Mouse (Mus musculus): ENCODE results near the gene Camkmt.

Gene Camkmt

GRCm38 (mm10) chr17:85090120-85091099, at the start of gene Camkmt, which contains the start of gene Prepl:
TSS of gene Camkmt (plus strand) at chr17:85090552.
TSS of gene Prepl (minus strand) at chr17:85090241.
- peak; percentile 92 for DNase-seq

- no peak for DNase-seq
Observed at GRCm38 (mm10) chr17:85040913-85041312, 49.4 kb upstream of the Camkmt start.

GRCm38 (mm10) chr17:85042419-85042818, 47.9 kb upstream of the Camkmt start:
- DNase-seq: no peak

DNA sequence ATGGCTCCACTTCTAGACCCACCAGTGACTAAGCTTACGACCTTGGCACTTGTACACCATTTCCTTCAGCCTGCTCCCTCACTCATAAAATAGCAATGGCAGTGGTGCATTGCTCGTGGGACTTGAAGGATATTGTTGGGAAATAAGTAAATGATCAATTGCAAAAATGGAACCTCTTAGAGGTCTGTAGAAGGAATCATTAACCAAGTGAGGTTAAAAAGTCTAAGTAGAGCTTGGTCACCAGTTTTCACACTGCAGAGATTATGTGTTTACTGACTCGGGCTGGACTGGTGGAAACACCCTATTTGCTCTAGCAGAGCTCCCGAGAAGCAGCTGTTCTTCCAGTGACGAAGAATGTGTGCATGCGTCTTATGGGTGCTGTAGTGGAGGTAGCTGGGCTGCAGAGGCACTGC, 46.9 kb upstream of the Camkmt start:
- DNase-seq: no peak

- DNase-seq: no peak
Observed at GRCm38 (mm10) chr17:85044466-85044865, 45.9 kb upstream of the Camkmt start.

- DNase-seq: no peak
Observed at GRCm38 (mm10) chr17:85045160-85045559, 45.2 kb upstream of the Camkmt start.

DNA sequence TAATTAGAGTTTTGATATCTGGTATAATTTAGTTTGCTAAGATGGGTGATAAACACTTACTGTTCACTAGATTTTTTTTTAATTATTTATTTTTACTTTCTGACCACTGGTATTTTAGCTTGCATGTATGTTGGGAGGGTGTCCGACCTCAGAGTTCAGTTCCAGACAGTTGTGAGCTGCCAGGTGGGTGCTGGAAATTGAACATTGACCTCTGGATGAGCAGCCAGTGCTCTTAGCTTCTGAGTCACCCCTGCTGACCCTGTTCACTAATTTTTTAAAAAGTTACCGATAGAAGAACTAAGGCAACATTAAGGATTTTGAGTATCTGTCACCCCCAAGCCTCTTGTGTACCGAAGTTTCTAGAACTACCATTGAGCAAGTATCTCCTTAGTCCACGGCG, 42.0 kb upstream of the Camkmt start:
- DNase-seq: no peak

DNA sequence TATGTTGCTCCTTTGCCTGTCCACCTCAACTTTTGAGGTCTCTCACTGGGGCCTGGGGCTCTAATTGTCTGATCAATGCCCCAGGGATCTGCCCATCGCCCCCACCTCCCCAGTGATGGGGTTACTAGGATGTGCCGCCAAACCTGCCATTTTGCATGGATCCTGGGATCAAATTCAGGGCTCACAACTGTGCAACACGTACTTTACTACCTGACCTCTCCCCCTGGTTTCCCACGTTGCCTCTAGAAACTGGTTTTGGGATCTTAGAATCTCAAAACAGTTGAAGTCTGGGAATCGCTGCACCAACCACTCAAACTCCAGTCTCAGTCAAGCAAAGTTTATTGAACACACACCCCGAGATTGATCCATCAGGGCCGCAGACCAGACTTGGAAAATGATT, 32.1 kb upstream of the Camkmt start:
- DNase-seq: no peak

- no peak for DNase-seq
Observed at GRCm38 (mm10) chr17:85059136-85059535, 31.2 kb upstream of the Camkmt start.

DNA sequence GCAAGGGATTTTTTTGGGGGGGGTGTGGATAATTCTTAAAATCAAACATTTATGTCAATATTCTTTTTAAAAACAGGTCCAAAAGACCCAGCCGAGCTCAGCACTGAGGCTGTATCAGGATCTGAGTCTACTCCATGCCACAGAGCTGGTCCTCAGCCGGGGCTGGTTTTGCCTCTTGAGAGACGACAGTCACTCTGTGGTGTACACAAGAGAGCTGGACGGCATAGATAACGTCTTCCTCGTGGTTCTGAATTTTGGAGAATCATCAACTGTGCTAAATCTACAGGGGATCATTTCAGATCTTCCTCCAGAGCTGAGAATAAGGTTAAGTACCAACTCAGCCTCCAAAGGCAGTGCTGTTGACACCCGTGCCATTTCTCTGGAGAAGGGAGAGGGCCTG, 26.8 kb upstream of the Camkmt start:
- DNase-seq: no peak

GRCm38 (mm10) chr17:85067331-85067730, 23.0 kb upstream of the Camkmt start:
- DNase-seq: no peak

GRCm38 (mm10) chr17:85070658-85071057, 19.7 kb upstream of the Camkmt start:
- DNase-seq: no peak

GRCm38 (mm10) chr17:85071088-85071775, 19.1 kb upstream of the Camkmt start:
- peak; percentile 39 for DNase-seq

DNA sequence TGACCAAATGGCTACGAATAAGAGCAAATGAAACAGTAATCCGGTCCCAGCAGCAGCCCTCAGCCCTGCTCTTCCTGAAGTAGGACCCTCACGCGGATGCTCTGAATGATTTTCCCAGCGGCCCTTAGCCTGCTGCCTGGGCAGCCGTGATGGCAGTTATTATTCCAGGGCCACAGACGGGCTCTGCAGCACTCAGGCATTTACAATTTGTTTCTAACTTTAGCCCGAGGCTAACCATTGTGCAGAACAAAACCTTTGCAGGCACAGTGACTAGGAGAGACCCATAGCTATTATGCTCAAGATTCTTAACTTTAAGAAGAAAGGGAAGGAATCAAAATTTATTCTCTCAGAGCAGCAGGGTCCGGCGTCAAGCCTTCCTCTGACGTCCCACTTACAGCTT, 18.0 kb upstream of the Camkmt start:
- DNase-seq: no peak

DNA sequence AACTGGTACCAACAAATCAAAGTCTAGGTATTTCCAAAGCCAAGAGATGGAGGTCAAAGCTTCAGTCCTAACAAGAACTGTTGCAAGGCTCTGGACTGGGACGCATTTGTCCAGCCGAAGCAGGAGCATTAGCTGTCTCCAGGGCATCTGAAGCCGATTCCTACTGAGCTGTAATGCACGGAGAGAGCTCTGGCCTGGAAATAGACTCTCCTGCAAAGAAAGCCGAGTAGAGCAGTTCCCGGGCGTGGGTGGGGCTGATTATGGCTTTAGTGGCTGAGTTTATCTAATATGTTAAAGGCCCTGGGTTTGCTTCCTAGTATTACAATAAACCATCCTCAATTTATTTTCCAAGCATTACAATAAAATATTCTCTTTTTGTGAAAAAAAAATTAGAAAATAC, 17.1 kb upstream of the Camkmt start:
- DNase-seq: no peak

- DNase-seq: no peak
Observed at GRCm38 (mm10) chr17:85074083-85074482, 16.3 kb upstream of the Camkmt start.

GRCm38 (mm10) chr17:85079276-85079675, 11.1 kb upstream of the Camkmt start:
- no peak for DNase-seq

DNA sequence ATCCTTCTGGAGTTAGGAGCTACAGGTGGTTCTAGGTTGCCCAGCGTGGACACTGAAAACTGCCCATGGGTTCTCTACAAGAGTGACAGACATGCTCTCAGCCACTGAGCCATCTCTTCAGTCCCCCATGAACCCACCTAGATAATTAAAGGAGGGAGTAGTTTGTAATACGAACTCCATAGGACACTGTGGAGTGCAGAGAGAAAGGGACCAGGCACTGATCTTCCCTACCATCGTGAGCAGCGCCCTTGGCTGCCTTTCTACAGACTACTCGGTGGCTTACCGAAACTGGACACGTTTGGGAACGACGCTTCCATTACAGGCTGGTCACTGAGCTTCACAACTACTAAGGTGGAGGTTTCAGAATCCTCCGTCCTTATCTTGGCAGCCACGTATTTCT, 9.6 kb upstream of the Camkmt start:
- DNase-seq: no peak

- no peak for DNase-seq
Observed at GRCm38 (mm10) chr17:85085335-85085734, 5.0 kb upstream of the Camkmt start.

DNA sequence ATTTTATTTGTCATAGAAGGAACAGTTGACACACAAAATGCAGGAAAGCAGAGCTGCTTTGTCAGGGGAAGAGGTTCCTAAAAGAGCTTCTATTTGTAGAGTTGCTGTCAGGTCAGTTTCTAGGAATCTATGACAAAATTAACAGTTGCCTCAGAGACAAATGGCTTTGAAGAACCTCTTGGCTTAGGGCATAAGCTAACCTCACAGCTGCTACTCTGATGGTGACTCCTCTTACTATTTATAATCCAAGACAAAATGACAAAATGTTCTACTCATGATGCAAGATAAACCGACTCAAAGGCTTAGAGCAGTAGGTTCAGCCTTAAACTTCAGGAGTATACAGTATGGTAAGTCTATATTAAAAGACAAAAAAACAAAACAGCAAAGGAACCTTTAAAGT, 3.9 kb upstream of the Camkmt start:
- no peak for DNase-seq

DNA sequence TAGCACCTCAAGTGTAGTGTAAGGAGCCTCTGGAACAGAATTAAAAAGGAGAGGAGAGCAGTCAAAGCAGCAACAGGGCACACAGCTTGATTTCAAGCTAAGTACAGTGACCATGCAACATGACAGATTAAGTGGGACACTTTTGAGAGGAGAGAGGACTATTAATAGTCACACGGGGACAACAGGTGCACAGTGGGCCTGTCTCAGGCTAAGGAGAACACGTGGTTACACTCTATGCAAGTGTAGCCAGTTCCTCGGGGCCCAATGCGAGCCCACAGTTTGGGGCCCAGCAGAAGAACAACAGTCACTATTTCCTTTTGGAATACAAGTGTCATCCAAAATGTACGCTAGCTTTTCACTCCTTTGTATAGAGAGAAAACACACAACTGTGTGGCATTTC, 2.8 kb upstream of the Camkmt start:
- no peak for DNase-seq

DNA sequence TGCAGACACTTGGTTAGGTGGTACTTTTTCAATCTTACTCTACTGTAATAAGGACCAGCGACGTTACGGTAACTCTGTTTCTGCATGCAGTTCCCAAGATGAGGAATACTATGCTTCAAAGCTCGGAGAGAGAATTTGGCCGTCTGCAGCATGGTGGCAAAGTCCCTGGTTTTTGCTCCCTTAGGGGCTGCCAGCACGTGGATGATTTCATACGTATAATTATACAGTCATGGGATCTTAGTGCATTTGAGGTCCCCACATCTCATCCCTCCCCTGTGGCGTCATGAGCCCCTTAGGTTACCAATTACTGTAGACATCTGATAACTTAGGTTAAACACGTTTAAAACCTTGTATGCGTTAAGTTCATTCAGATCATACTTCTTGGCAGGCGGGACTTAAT, 2.0 kb upstream of the Camkmt start:
- DNase-seq: no peak

DNA sequence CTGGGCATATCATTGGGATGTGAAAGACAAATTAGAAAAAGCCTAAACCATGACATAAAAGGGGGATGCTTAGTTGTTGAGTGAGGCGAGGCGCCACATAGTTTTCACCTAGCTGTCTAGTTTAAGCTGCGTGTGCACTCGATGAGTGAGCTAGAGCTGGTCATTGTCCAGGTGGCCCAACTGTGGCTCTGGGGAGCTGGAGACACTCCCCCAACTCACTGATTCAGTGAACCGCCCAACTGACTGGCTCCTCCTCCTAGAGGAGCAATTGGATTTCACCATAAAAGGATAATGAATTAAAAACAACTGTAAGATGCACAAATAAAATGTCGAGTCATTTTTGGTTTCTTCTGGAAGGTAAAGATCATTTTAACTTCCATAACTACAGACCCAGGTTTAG, 1.3 kb upstream of the Camkmt start:
- no peak for DNase-seq

GRCm38 (mm10) chr17:85089621-85090020, 731 bp upstream of the Camkmt start:
- no peak for DNase-seq
